Mouse (Mus musculus) mouse trophoblast stem cell (cell line): ENCODE data around the gene Fam102a.

Source experiments
- in situ Hi-C, 2 experiments: fragments of 300-500 bp; cut with MseI, MboI; formaldehyde crosslinking; loops; 2 replicates in 1 of 2; 3 replicates in 1 of 2; pipeline ENCODE4 v1.15.1; 2025

The Fam102a gene

GRCm38 (mm10) chr2:32512592-32512991, 22.5 kb upstream of the Fam102a start:
- in situ Hi-C loops: no loop called here

- in situ Hi-C loops: no loop called here
Measured at GRCm38 (mm10) chr2:32514335-32514734, 20.8 kb upstream of the Fam102a start.

GRCm38 (mm10) chr2:32517233-32517867, 17.8 kb upstream of the Fam102a start:
- in situ Hi-C loops: no loop called here

- in situ Hi-C loops: no loop called here
Measured at GRCm38 (mm10) chr2:32520034-32520990, 14.8 kb upstream of the Fam102a start.

- in situ Hi-C loops: no loop called here
Measured at GRCm38 (mm10) chr2:32524536-32525031, 10.5 kb upstream of the Fam102a start.

GRCm38 (mm10) chr2:32525816-32526215, 9.3 kb upstream of the Fam102a start:
- in situ Hi-C loops: no loop called here

GRCm38 (mm10) chr2:32527468-32527966, 7.6 kb upstream of the Fam102a start:
- in situ Hi-C loops: no loop called here

- in situ Hi-C loops: no loop called here
Measured at GRCm38 (mm10) chr2:32528326-32528725, 6.8 kb upstream of the Fam102a start.

GRCm38 (mm10) chr2:32530479-32530878, 4.7 kb upstream of the Fam102a start:
- in situ Hi-C loops: no loop called here

GRCm38 (mm10) chr2:32533163-32533562, 2.0 kb upstream of the Fam102a start:
- in situ Hi-C loops: no loop called here

GRCm38 (mm10) chr2:32534061-32534732, 935 bp upstream of the Fam102a start:
- in situ Hi-C loops: no loop called here

GRCm38 (mm10) chr2:32535501-32535991, 414 bp downstream of the Fam102a start:
- in situ Hi-C loops: no loop called here

GRCm38 (mm10) chr2:32536086-32536633, 1.0 kb downstream of the Fam102a start:
- in situ Hi-C loops: no loop called here

GRCm38 (mm10) chr2:32536634-32537359, 1.7 kb downstream of the Fam102a start:
- in situ Hi-C loops: no loop called here

- in situ Hi-C loops: no loop called here
Measured at GRCm38 (mm10) chr2:32537360-32537905, 2.3 kb downstream of the Fam102a start.

- in situ Hi-C loops: no loop called here
Measured at GRCm38 (mm10) chr2:32537941-32538340, 2.8 kb downstream of the Fam102a start.

- in situ Hi-C loops: no loop called here
Measured at GRCm38 (mm10) chr2:32538461-32538860, 3.3 kb downstream of the Fam102a start.

GRCm38 (mm10) chr2:32539452-32539981, 4.4 kb downstream of the Fam102a start:
- in situ Hi-C loops: no loop called here

GRCm38 (mm10) chr2:32541333-32541908, 6.3 kb downstream of the Fam102a start:
- in situ Hi-C loops: no loop called here
